ENCODE assay signal across 11 mouse cellular contexts in genomic region chr2:75791561-75792308, GRCm38 (mm10). TPM values are rescaled to one million over a fixed set of nuclear protein-coding genes. Genes with fewer than 3 reads are reported as not detected.
DNase-seq lines count a peak whose midpoint lies in the region; ATAC-seq lines count a peak whose summit lies in the region.
"Had no signal": no experiment of that assay in that cellular context is flagged by ENCODE, and none has a peak within 500 bp of the region (broad histone marks: within the 10 kb centered on the region; RNA-seq: fewer than 3 reads in every experiment).

No protein-coding gene starts in this region.

- H3K4me3 ChIP-seq in heart, embryonic 16.5 days (ENCODE audit: low read length) = peak overlapping the region; percentile 24; the same call in 1 of the 2 replicates
- no peak overlapping the region for H3K4me3 ChIP-seq in limb, embryonic 13.5 days
- H3K4me3 ChIP-seq in midbrain, embryonic 15.5 days = no peak overlapping the region
- H3K4me3 ChIP-seq: embryonic facial prominence, embryonic 12.5 days had no signal

- no peaks in the 10 kb centered on the region for H3K27me3 ChIP-seq in heart, embryonic 16.5 days (ENCODE audit: control insufficient read depth, insufficient read depth, low read length)
- H3K27me3 ChIP-seq in limb, embryonic 13.5 days = peaks cover 7% of the 10 kb centered on the region; the same call in 1 of the 2 replicates
- no peaks in the 10 kb centered on the region for H3K27me3 ChIP-seq in midbrain, embryonic 15.5 days (replicated peaks)
- H3K27me3 ChIP-seq: embryonic facial prominence, embryonic 12.5 days had no signal

- H3K36me3 ChIP-seq in heart, embryonic 16.5 days (ENCODE audit: control insufficient read depth, insufficient read depth) = no peaks in the 10 kb centered on the region
- no peaks in the 10 kb centered on the region for H3K36me3 ChIP-seq in limb, embryonic 13.5 days
- no peaks in the 10 kb centered on the region for H3K36me3 ChIP-seq in midbrain, embryonic 15.5 days (replicated peaks)
- H3K36me3 ChIP-seq: embryonic facial prominence, embryonic 12.5 days had no signal

- H3K27ac ChIP-seq in heart, embryonic 16.5 days (ENCODE audit: low read length) = 0 out of 2 replicates have a peak overlapping the region, but pooled peaks have one; percentile 14
- H3K27ac ChIP-seq in limb, embryonic 13.5 days = no peak overlapping the region
- H3K27ac ChIP-seq in midbrain, embryonic 15.5 days = no peak overlapping the region

- peak overlapping the region; percentile 49 for H3K4me2 ChIP-seq in heart, embryonic 16.5 days (ENCODE audit: low read depth, low read length)
- H3K4me2 ChIP-seq in limb, embryonic 13.5 days (replicated peaks) = 0 out of 2 replicates have a peak overlapping the region, but pooled peaks have one; percentile 14
- no peak overlapping the region for H3K4me2 ChIP-seq in midbrain, embryonic 15.5 days
- H3K4me2 ChIP-seq: embryonic facial prominence, embryonic 12.5 days had no signal

- WGBS in heart, embryonic 16.5 days = 67% methylated on average over 18 of the region's 18 CpGs
- WGBS in limb, embryonic 13.5 days = 68% methylated on average over 18 of the region's 18 CpGs
- WGBS in midbrain, embryonic 15.5 days = 88% methylated on average over 18 of the region's 18 CpGs

- H3K9ac ChIP-seq in heart, embryonic 16.5 days (ENCODE audit: low read length) = no peak overlapping the region
- no peak overlapping the region for H3K9ac ChIP-seq in limb, embryonic 13.5 days
- H3K9ac ChIP-seq in midbrain, embryonic 15.5 days = no peak overlapping the region
- H3K9ac ChIP-seq: embryonic facial prominence, embryonic 12.5 days had no signal

- ATAC-seq in heart, embryonic 16.5 days (replicated peaks; ENCODE audit: extremely low read depth, insufficient read depth, low FRiP score) = no peak
- no peak for ATAC-seq in limb, embryonic 13.5 days (ENCODE audit: low FRiP score, low read depth)
- ATAC-seq in midbrain, embryonic 15.5 days (replicated peaks) = no peak

- no peaks in the 10 kb centered on the region for H3K9me3 ChIP-seq in heart, embryonic 16.5 days (replicated peaks; ENCODE audit: control insufficient read depth, low read length)
- no peaks in the 10 kb centered on the region for H3K9me3 ChIP-seq in limb, embryonic 13.5 days
- no peaks in the 10 kb centered on the region for H3K9me3 ChIP-seq in midbrain, embryonic 15.5 days
- H3K9me3 ChIP-seq: embryonic facial prominence, embryonic 12.5 days had no signal

- no peak for DNase-seq in heart, adult 8-10 months (ENCODE audit: low spot score)
- peak; percentile 32 for DNase-seq in thymus, postnatal 25 days
- no peak for DNase-seq in thymus, postnatal 14 days
- no peak for DNase-seq in urinary bladder, adult 2 months (ENCODE audit: low spot score)
- DNase-seq in spleen, postnatal 10 days (ENCODE audit: low spot score in 2 of 2) = no peak
- DNase-seq: kidney, adult 18-20 months; midbrain, embryonic 14.5 days had no signal

- no peaks in the 10 kb centered on the region for H3K4me1 ChIP-seq in heart, embryonic 16.5 days (ENCODE audit: control insufficient read depth, insufficient read depth, low read length)
- H3K4me1 ChIP-seq in limb, embryonic 13.5 days = peaks cover 6% of the 10 kb centered on the region
- H3K4me1 ChIP-seq in midbrain, embryonic 15.5 days = no peaks in the 10 kb centered on the region

RNA-seq across cellular contexts. Expression of gene Agps, which starts 40.2 kb away (rescaled TPM):
- 24.1 and 24.7 TPM in 2 replicates for polyA plus RNA-seq in heart, embryonic 16.5 days (2015; fragmentation: Nextera tagmentation; extraction: Ambion mirVana)
- 10 to 100 TPM; 26.4 to 32.0 (median 27.2) TPM for total RNA-seq in heart, adult 8-10 months (2022)
- polyA plus RNA-seq in limb, embryonic 13.5 days (2015; fragmentation: Nextera tagmentation; extraction: Ambion mirVana) = 30.7 and 37.9 TPM in 2 replicates
- polyA plus RNA-seq in urinary bladder, adult 2 months (2012; rRNA removed) = 9.1 and 9.3 TPM in 2 replicates
- 30.6 and 30.9 TPM in 2 replicates for polyA plus RNA-seq in midbrain, embryonic 15.5 days (2015; fragmentation: Nextera tagmentation; extraction: Ambion mirVana)
